ENCODE assay signal across 17 mouse cellular contexts in the genomic region with DNA sequence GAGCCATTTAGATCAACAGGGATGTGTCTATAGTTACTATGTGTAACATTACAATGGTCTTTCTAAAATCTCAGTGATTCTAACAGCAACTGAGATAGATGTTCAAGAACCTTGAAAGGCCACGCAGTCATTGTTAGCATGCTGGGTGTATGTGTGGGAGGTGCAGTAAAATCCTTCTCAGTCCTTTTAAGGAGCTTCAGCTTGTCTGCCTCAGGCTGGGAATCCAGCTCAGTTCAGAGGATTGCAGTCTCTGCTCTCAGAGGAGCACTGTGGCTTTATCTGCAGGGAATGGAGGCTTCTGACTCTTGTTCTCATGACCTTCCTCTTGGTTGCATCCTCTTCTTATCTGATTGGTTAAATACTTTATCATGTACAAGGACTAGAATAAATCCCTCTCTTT.
"Had no signal": no experiment of that assay in that cellular context is flagged by ENCODE, and none has a peak within 500 bp of the region (broad histone marks: within the 10 kb centered on the region; RNA-seq: fewer than 3 reads in every experiment).

No protein-coding gene starts in this region.

- H3K27ac ChIP-seq: intestine, embryonic 15.5 days; kidney, embryonic 15.5 days; limb, embryonic 10.5 days; limb, embryonic 13.5 days; liver, embryonic 12.5 days; liver, embryonic 15.5 days; stomach, postnatal 0 days had no signal

- H3K4me3 ChIP-seq: intestine, embryonic 15.5 days; kidney, embryonic 15.5 days; limb, embryonic 10.5 days; limb, embryonic 13.5 days; liver, embryonic 12.5 days; liver, embryonic 15.5 days had no signal

- DNase-seq: kidney, adult 11 months; kidney, adult 8-10 months; kidney, postnatal 10 days; kidney, postnatal 36 days; liver; lung, adult 2 months; lung, postnatal 14 days; lung, postnatal 4 days; midbrain, embryonic 14.5 days; thymus, postnatal 25 days had no signal
